Mouse (Mus musculus) myocyte (in vitro differentiated cells): ENCODE data around the gene Scrn3. TPM values are rescaled to one million over a fixed set of nuclear protein-coding genes. Genes with fewer than 3 reads are reported as not detected.

Source experiments
- H3K27me3 ChIP-seq: one replicate; pipeline ENCODE4 v1.6.1; 2011; ENCODE audit not compliant: control insufficient read depth, insufficient read depth, insufficient read length
- H3K36me3 ChIP-seq: one replicate; pipeline ENCODE4 v1.6.1; 2011; ENCODE audit not compliant: control insufficient read depth, insufficient read depth
- H3K4me2 ChIP-seq: one replicate; pipeline ENCODE4 v1.6.1; 2011; ENCODE audit warnings: low read depth, control low read depth
- H3K4me3 ChIP-seq: one replicate; pipeline ENCODE4 v1.5.1; 2011; ENCODE audit warnings: mild to moderate bottlenecking, control low read depth, moderate library complexity
- H3K79me2 ChIP-seq: one replicate; pipeline ENCODE4 v1.6.1; 2011; ENCODE audit not compliant: control insufficient read depth, insufficient read depth
- H3ac ChIP-seq: one replicate; pipeline ENCODE4 v1.6.1; 2011; ENCODE audit not compliant: control insufficient read depth, insufficient read length
- CEBPB ChIP-seq: IDR thresholded peaks from 2 replicates; pipeline ENCODE4 v1.6.1; 2011; ENCODE audit warnings: mild to moderate bottlenecking, moderate library complexity; ENCODE audit not compliant: poor library complexity, insufficient read depth, severe bottlenecking
- E2F4 ChIP-seq: IDR thresholded peaks from one replicate; pipeline ENCODE4 v1.6.1; 2011; ENCODE audit warnings: mild to moderate bottlenecking, control low read depth, moderate library complexity; ENCODE audit not compliant: insufficient read depth
- MAX ChIP-seq: IDR thresholded peaks from one replicate; pipeline ENCODE4 v1.6.1; 2011; ENCODE audit warnings: low read depth, mild to moderate bottlenecking, control low read depth
- MYOD1 ChIP-seq, 3 experiments: IDR thresholded peaks; one replicate each; pipeline ENCODE4 v1.6.1; 2011; ENCODE audit warnings: control low read depth in 2 of 3, low read depth in 2 of 3, mild to moderate bottlenecking in 2 of 3, moderate library complexity in 1 of 3; ENCODE audit not compliant: insufficient read length in 2 of 3, control insufficient read depth in 1 of 3
- MYOG ChIP-seq, 3 experiments: IDR thresholded peaks; one replicate each; pipeline ENCODE4 v1.6.1; 2011; ENCODE audit warnings: control low read depth in 2 of 3, low read depth in 2 of 3, mild to moderate bottlenecking in 2 of 3; ENCODE audit not compliant: insufficient read length in 2 of 3, control insufficient read depth in 1 of 3, insufficient read depth in 1 of 3
- POLR2A ChIP-seq: IDR thresholded peaks from one replicate; pipeline ENCODE4 v1.6.1; 2011; ENCODE audit warnings: low read depth, mild to moderate bottlenecking, control low read depth, moderate library complexity; ENCODE audit not compliant: insufficient read length
- POLR2AphosphoS2 ChIP-seq: IDR thresholded peaks from one replicate; pipeline ENCODE4 v1.6.1; 2011; ENCODE audit warnings: low read depth, control low read depth; ENCODE audit not compliant: insufficient read length
- REST ChIP-seq: IDR thresholded peaks from one replicate; pipeline ENCODE4 v1.6.1; 2011; ENCODE audit warnings: mild to moderate bottlenecking, control low read depth, moderate library complexity; ENCODE audit not compliant: insufficient read depth, insufficient read length
- SRF ChIP-seq: IDR thresholded peaks from one replicate; pipeline ENCODE4 v1.6.1; 2011; ENCODE audit warnings: low read depth; ENCODE audit not compliant: control insufficient read depth, insufficient read length
- TCF12 ChIP-seq: IDR thresholded peaks from one replicate; pipeline ENCODE4 v1.6.1; 2011; ENCODE audit warnings: mild to moderate bottlenecking, control low read depth; ENCODE audit not compliant: poor library complexity, insufficient read depth, severe bottlenecking
- TCF3 ChIP-seq: IDR thresholded peaks from one replicate; pipeline ENCODE4 v1.6.1; 2011; ENCODE audit warnings: low read depth, control low read depth; ENCODE audit not compliant: insufficient read length
- USF1 ChIP-seq: IDR thresholded peaks from one replicate; pipeline ENCODE4 v1.6.1; 2011; ENCODE audit warnings: low read depth, mild to moderate bottlenecking, control low read depth, moderate library complexity
- polyA plus RNA-seq: library from polyadenylated mRNA; unstranded; fragments of >200 nt; fragmentation: generic; extraction: Trizol; gene quantifications from one replicate; pipeline ENCODE4 v1.2.1, GENCODE M21; 2012; ENCODE audit warnings: missing spikeins

The Scrn3 gene
- polyA plus RNA-seq, 1 experiment = 10.7 TPM

DNA sequence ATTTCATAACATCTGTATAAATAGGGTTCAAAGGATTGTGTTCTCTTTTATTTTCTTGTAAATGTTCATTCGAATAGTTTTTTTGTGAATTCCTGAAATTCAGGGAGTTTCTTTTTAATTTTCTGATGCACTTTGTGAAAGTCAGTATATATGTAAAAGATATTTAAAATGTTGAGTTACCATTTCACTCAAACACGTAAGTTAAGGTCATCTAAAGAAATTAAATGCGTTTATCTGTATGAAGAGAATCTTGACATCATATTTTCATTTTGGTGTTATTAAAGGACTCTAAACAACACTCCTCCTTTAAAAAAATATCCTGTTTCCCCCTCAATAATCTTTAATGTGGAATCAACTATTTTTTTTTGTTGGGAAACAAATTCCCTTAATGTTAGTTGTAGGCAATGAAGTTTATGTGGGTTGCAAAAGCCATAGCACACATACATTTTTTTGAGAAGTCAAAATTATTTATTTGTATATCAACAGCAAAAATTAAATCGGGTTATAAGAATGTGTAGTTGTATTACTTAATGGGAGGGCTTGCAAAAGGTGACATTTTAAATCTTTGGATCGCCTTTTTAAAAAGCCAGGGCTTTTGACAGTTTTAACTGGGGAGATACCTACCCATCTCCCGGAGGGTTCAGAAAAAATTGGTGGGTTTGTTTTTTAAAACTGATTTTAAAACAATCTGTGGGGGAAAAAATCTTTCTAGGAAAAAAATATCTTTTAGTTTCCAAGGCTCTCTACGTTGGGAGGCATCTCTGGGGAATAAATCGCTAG is 37.0 kb upstream of the Scrn3 start:
- TF ChIP-seq MYOG (IDR thresholded peaks at IDR 0.05; ENCODE audit: control insufficient read depth in 1 of 3, insufficient read depth in 1 of 3, insufficient read length in 2 of 3, low read depth in 2 of 3) (no peak), TCF3 (no peak), MAX (no peak), CEBPB (no peak), MYOD1 (IDR thresholded peaks at IDR 0.05; ENCODE audit: control insufficient read depth in 1 of 3, insufficient read length in 2 of 3, low read depth in 2 of 3) (no peak), POLR2AphosphoS2 (no peak), POLR2A (no peak), USF1 (no peak), REST (no peak), TCF12 (no peak), E2F4 (no peak), SRF (no peak)
- H3ac ChIP-seq = no peak overlapping the region
- H3K4me2 ChIP-seq = no peak overlapping the region

DNA sequence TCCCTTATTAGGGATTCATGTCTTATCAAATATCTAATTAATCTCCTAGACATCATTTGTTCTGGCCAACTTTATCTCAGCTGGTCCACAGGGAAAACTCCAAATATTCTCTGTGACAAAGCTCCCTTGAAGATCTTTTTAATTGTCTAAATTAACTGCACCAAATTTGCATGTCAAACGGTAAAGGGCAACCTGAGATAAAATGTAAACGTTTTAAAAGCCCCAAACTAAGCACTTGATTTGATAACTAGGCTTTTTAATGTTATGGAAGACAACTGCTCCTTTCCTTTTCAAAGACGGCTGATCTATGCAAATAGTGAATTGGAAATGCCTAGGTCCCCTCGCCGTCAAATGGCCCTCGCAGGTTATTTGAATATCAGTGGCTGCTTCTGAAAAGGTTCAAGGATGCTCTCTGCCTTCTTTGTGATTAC is 36.2 kb upstream of the Scrn3 start:
- no peaks in the 10 kb centered on the region for H3K36me3 ChIP-seq
- H3K4me3 ChIP-seq = no peak overlapping the region
- H3ac ChIP-seq = no peak overlapping the region
- H3K79me2 ChIP-seq = no peaks in the 10 kb centered on the region
- peaks cover 39% of the 10 kb centered on the region for H3K27me3 ChIP-seq
- no peak overlapping the region for H3K4me2 ChIP-seq
- no peak for TF ChIP-seq TCF3
- TF ChIP-seq MYOD1 (IDR thresholded peaks at IDR 0.05; ENCODE audit: control insufficient read depth in 1 of 3, insufficient read length in 2 of 3, low read depth in 2 of 3) = no peak
- TF ChIP-seq POLR2A = no peak
- TF ChIP-seq POLR2AphosphoS2 = no peak
- TF ChIP-seq E2F4 = no peak
- no peak for TF ChIP-seq CEBPB
- no peak for TF ChIP-seq MYOG (IDR thresholded peaks at IDR 0.05; ENCODE audit: control insufficient read depth in 1 of 3, insufficient read depth in 1 of 3, insufficient read length in 2 of 3, low read depth in 2 of 3)
- no peak for TF ChIP-seq MAX
- TF ChIP-seq REST = no peak
- no peak for TF ChIP-seq SRF

More for the DNA sequence above, 37.0 kb upstream of the Scrn3 start:
- H3K79me2 ChIP-seq = no peaks in the 10 kb centered on the region
- no peaks in the 10 kb centered on the region for H3K36me3 ChIP-seq
- no peak overlapping the region for H3K4me3 ChIP-seq
- H3K27me3 ChIP-seq = peaks cover 39% of the 10 kb centered on the region

DNA sequence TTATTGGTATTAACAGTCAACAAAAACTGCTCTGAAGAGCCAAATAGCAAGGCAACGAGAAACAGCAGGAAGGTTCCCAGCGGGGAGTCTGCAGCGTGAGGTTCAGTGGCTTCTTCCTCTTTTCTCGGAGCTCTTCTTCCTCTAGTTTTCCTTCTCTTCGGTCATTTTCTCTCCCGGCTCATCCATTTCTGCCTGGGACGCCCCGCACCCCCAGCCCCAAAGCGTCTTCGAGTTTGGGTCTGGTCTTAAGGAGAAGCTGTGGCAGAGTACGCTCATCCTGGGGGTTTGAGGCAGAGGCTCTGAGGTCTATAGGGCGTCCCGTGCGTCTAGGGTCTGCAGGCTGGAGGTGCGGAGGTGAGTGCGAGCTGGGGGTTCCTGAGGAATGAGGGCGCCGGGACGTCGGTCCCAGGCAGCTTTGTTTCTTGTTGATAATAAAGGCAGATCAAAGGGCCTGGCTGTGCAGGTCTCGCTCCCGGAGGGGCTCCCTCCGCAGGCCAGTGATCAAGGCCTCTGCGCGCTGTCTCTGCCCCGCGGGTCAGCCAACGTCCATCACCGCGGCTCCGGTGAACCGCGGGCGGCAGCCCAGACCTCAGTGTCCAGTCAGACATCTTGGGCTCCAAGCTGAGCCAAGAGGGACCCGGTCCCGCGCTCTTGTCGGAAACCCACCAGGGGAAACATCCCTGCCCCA is 35.2 kb upstream of the Scrn3 start:
- H3K79me2 ChIP-seq = no peaks in the 10 kb centered on the region
- peaks cover 32% of the 10 kb centered on the region for H3K27me3 ChIP-seq
- no peak overlapping the region for H3K4me2 ChIP-seq
- H3ac ChIP-seq = no peak overlapping the region
- H3K4me3 ChIP-seq = no peak overlapping the region
- no peak for TF ChIP-seq E2F4
- TF ChIP-seq USF1 = no peak
- no peak for TF ChIP-seq MYOD1 (IDR thresholded peaks at IDR 0.05; ENCODE audit: control insufficient read depth in 1 of 3, insufficient read length in 2 of 3, low read depth in 2 of 3)
- no peak for TF ChIP-seq SRF
- no peak for TF ChIP-seq MAX
- TF ChIP-seq POLR2A = no peak
- no peak for TF ChIP-seq REST
- TF ChIP-seq CEBPB = no peak
- TF ChIP-seq POLR2AphosphoS2 = no peak
- no peak for TF ChIP-seq MYOG (IDR thresholded peaks at IDR 0.05; ENCODE audit: control insufficient read depth in 1 of 3, insufficient read depth in 1 of 3, insufficient read length in 2 of 3, low read depth in 2 of 3)
- no peak for TF ChIP-seq TCF3
- no peak for TF ChIP-seq TCF12
- no peaks in the 10 kb centered on the region for H3K36me3 ChIP-seq

DNA sequence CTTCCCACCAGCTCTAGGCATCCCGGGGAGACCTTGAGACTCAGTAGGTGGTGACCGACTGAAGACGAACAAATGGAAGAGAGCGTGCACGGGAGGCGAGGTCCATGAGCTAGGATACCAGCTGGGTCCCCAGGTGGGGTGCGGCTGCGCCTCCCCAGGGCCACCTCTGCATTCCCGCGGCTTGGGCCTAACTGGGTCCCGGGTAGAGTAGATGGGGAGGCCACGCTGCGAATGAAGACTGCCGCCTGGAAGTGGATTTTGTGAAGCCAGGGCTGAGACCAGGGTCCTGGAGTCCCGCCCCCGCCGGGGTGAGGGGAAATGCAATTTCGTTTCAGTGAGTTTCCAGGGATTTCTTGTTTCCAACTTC is 34.7 kb upstream of the Scrn3 start:
- peaks cover 29% of the 10 kb centered on the region for H3K27me3 ChIP-seq
- H3K4me2 ChIP-seq = no peak overlapping the region
- H3K79me2 ChIP-seq = no peaks in the 10 kb centered on the region
- H3K4me3 ChIP-seq = no peak overlapping the region
- no peaks in the 10 kb centered on the region for H3K36me3 ChIP-seq
- TF ChIP-seq POLR2AphosphoS2 (no peak), MAX (no peak), REST (no peak), TCF12 (no peak), TCF3 (no peak), POLR2A (no peak), MYOG (IDR thresholded peaks at IDR 0.05; ENCODE audit: control insufficient read depth in 1 of 3, insufficient read depth in 1 of 3, insufficient read length in 2 of 3, low read depth in 2 of 3) (no peak), MYOD1 (IDR thresholded peaks at IDR 0.05; ENCODE audit: control insufficient read depth in 1 of 3, insufficient read length in 2 of 3, low read depth in 2 of 3) (no peak), CEBPB (no peak)
- H3ac ChIP-seq = no peak overlapping the region
